Mouse (Mus musculus) stomach, postnatal 0 days (tissue): ENCODE measurements around the gene Amdhd1.

Experiments
- CTCF ChIP-seq: IDR thresholded peaks from 2 replicates; pipeline ENCODE4 v1.5.1; 2016; ENCODE audit warnings: antibody characterized with exemption, low read depth, mild to moderate bottlenecking, moderate library complexity
- EP300 ChIP-seq: optimal IDR thresholded peaks from 2 replicates; pipeline ENCODE3; 2016; ENCODE audit warnings: antibody characterized with exemption

DNA sequence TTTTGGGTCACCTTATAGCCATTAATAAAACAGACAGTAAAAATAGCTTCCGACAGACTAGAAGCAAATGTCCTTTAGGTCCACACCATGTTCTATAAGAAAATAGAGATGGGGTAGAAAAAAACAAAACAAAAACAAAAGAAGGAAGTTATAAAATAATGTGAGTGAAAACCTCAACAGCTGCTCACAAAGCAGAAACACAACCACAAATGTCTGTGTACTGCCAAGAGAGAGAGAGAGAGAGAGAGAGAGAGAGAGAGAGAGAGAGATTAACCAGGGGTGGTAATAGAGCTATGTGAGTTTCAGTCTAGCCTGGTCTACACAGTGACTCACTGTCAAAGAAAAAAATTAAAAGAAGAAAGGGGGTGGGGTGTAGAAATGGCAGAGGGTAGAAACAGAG, 1.8 kb upstream of the Amdhd1 start:
- TF ChIP-seq CTCF (no peak), EP300 (no peak)
